Mouse (Mus musculus) spleen, embryonic (tissue): ENCODE measurements around the gene Chchd3.

Source experiments
- CTCF ChIA-PET: fragments of 350-600 bp; sonication (Branson Sonifier 250); formaldehyde crosslinking; loops from one replicate; lab custom pipeline; 2022; lab: Charles Lee

Chchd3 gene

DNA sequence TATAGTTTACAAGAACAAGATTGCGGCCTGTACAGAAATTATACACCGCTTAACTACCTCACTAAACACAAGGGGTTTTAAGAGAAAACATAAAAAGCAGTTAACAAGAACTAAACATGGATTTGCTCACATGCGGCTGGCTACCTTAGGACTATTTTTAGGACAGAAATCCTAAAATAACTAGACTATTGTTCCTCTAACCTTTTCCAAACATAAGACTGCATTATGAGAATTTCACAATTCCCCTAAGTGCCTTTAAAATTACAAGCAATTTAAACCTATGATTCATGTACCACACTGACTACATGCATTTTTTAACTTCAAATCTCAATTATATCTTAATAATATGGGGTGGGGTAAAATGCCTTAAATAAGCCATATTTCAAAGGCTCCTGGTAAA lies 123.3 kb downstream of the Chchd3 start:
- CTCF ChIA-PET: no interaction called here

DNA sequence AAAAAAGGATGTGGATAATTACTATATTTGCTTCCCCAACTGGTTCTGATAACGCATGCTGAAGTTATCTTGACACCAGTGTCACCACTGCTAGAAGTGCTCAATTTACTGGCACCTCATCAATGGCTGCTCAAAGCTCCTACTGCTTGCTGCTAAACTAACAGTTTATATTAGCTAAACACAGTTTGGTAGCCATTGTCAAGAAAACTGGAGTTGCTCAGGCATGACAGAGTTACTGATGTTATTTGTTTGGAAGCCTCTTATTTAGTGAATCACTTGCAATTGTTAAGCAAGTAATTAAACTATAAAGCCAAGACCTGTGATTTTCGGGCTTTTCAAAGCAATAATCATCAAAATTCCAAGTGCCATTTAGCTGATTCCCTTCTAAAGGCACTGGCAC lies 123.7 kb downstream of the Chchd3 start:
- CTCF ChIA-PET: no interaction called here

DNA sequence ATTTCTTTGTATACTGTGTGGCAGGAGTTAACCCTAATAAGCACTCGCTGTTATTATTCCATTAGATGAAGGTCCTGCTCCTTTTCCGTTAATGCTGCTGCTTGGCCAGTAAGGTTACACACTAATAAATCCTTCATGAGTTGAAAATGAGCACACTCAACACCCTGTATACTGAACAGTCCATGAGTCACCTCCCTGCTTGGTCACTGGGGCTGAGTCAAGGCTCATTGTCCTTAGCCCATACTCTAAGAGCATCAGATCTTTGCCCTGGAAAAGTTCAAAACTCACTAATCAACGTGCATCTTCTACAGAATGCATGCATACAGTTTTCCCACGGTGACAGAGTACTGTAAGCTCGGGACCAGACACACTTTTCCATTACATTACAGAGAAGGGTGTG lies 124.5 kb downstream of the Chchd3 start:
- CTCF ChIA-PET: no interaction called here

DNA sequence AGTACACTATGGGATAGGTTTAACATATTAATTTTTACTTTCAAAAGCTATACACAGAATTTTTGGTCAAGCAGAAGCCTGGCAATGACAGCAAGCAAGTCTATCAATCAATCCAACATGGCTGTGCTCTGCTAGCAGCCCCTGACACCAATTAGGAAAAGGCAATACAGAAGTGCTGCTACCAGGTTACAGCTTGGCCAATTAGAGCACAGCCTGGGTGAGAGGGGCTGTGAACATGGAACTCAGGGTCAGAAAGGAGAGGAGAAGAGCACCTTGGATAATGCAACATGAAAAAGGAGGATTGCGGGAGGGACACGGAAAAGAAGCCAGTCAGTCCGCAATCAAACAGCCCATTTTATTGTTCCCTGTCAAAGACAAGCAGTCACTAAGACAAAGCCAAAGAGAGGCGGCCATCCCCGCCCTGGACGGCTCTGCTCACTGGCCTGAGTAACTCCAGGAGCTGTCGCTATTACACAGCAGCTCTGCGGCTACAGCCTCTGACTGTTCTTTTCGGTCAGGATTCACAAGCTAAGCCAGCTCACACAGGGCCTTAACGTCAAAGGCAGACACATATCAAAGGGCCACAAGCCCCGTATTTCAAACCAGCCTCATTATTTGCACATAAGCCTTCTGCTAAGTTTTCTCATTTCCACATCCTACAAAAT lies 128.8 kb downstream of the Chchd3 start:
- CTCF ChIA-PET: no interaction called here

DNA sequence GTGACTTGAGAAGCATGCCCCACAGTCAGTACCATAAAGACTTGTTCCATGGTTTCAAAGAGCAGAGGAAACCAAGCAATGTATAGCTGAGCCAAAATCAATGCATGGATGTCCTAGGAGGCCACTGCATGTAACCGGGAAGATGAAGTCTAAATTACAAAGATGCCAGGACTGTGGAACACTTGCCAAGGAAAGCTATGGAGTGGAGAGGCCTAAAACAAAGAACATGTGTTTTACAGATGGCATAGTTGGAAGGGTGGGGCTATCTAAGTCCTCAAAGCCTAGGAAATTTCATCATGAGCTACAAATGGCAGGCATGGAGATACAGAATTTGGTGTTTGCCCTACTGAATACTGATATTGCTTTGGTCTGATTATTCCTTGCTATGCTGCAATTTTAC lies 137.7 kb downstream of the Chchd3 start:
- CTCF ChIA-PET: interaction anchor here (0.6 kb wide), 1 partner anchor 208 kb away, joined by 3 read pairs; no protein-coding TSS in a partner anchor

DNA sequence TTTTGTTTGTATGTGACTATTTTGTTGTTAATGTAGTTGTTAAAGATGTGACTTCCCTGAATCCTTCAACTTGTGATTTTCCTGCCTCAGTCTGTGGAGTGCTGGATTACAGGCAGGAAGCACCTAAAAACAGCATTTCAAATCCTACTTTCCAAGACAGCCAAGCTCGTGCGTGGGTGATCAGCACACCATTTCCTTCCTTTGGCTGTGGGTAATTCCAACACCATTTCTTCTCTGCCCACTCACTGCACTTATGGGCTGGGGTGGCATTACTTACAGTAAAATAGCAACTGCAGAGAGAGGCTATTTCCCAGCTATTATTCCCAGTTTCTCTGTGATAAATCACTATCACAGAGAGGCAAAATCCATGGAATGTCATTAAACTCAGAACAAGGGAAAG lies 140.0 kb downstream of the Chchd3 start:
- CTCF ChIA-PET: no interaction called here

DNA sequence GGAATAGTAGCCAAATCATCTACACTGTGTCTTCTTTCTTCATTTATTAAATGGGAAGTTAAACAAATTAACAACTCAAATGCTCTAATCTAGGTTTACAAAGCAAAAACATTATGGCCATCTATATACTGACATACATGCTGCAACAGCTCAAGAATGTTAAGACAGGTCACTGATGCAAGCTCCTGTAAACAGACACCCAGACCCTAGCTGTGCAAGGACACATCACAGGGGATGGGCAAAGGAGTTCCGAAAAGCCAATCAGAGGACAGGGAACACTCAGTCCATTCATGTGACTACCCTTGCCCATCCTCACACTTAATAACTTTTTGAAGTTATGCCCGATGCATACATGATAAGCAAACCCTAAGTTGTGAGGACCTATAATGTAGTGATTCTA lies 149.4 kb downstream of the Chchd3 start:
- CTCF ChIA-PET: no interaction called here

DNA sequence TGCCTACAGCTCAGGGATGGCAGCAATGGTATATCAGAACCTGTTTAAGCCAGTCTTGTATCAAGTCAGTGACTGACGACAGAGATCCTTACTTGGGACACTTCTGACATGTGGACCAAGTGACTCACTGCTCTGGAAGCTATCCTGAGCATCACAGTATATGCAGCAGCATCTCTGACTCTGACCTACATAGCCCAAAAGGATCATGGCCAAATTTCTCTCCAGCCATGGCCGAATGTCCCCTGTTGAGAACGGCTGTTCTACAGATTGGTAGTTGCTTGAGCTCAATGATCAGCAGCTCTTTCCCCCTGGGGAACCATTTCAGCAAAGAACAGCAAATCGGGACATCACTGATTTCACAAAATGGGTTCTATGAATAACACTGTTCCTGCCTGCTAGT lies 161.0 kb downstream of the Chchd3 start:
- CTCF ChIA-PET: no interaction called here

DNA sequence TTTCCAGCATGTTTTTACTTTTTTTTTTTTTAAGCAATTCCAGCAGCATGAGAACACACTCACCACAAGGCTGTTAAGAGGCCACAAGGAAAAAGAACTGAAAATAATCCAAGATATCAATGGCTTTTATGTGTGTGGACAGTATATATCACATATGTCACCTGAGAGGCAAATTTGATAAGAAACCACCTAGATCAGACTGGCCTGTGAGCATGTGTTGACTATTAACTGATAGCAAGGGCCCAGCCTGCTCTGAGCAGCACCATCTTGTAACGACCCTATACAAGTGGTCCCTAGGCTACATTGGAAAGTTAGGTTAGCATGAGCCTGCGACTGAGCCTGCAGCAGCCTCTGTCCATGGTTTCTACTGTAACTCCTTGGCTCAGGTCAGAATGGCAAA lies 166.0 kb downstream of the Chchd3 start:
- CTCF ChIA-PET: interaction anchor here (0.7 kb wide), 1 partner anchor 155 kb away, joined by 4 read pairs; no protein-coding TSS in a partner anchor

DNA sequence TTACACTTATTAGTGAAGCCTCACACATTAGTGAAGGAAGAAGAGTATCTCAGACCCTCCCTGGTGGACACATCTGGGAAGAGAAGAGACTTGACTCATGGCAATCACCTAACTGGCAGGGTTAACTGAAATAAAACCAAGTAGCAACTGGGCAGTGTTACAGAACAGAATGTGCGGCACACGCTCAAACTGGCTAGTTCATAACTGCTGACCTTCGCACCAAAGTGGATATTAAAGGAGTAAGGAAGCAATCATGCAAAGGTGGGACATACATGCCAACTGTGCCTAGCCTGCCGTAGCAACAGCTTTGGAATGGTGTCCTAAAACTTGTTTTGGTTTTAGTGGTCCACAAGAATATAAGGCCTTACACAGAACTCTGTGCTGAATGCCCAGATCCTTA lies 169.3 kb downstream of the Chchd3 start:
- CTCF ChIA-PET: no interaction called here

DNA sequence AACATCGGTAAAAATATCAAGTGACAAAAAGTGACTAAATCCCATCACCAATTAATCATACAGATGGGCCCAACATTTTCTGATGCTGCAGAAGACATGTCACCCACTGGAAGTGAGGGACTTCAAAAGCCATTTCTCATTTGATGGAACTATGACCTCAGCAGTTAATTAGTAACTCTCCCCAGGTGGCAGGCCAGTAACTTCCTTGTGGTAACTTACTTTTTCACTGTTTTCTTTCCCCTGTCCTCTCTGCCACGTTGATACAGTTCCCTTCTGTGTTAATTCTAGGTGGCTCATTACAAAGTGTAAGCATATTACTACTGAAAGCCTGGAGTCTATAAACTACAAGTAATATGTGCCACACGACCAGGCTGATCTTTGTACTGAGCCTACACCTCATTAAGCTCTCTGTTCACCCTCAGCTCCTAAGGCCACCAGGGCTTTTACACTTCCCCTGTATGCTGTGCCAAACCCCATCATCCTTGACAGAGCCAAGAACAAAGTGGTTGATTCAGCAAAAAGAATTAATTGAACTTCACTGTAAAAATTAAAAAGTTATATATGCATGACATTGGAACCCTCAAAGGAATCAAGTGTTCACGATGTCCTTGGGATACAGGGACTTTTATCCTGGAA lies 171.0 kb downstream of the Chchd3 start:
- CTCF ChIA-PET: no interaction called here

DNA sequence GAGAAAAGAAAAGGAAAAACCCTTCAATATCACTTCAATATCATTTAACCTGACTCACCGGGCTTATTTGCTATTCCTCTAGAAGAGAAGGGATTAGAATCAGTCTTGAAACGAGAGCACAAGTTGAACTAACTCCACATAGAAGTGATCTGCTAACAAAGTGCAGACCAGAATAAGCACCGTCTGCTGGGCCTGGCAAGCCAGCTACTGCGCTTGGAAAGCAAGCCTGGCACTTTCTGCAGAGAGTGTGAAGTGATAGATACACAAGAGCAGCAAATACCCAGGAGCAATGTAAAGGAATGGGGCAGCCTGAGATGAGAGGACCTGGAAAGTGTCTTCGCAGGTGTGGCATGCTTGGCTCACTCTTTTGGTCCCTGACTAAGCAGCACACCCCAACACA lies 181.5 kb downstream of the Chchd3 start:
- CTCF ChIA-PET: no interaction called here

DNA sequence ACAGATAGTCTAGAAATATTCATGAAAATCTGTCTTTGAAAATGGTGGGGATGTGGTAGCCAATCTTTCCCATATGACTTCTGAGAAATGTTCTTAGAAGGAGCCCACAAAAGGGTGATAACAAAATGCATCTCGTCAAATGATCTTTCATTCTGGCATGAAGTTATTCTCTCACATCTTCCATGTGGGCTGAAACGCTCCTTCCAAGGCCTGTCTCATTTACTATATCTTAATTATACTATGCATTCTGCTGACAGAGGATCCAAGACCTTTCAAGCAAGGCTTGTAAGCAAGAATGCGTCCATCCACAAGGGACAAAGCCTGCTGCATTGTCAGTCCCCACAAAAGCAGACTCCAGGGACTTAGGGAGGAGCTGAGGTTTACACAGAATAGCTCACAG lies 185.9 kb downstream of the Chchd3 start:
- CTCF ChIA-PET: no interaction called here

DNA sequence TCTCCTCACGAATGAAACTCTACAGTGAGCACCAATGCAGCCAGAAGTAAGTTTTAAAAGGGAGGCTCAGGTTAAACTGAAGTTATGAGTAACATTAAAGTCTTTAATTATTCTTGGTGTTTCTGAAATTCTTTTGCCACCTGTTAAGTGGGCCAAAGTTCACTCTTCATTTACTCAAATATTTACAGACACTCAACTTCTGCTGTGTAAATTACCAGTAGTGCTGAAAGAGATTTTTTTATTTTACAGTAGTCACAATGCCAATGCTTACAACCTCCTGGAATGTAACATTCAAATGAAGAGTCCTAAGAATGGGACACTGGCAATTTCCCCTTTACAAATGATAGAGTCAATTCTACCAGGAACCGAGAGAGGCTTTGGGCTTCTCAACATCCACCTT lies 187.3 kb downstream of the Chchd3 start:
- CTCF ChIA-PET: no interaction called here

DNA sequence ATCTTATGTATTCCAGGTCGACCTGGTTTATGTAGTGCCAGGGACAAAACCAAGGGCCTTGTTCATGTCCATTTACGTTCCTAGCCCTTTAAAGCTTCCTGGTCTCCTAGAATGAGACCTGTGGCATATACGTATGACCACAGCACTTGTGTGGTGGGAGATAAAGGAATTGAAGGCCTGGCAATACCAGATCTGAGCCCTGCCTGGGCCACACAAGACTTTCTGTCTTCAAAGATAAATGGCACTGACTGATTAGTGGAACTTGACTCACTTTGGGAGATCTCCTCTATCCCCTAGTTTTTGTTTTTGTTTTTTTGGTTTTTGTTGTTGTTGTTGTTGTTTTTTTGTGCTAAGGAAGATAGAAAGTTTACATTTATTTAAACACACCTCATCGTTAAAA lies 209.1 kb downstream of the Chchd3 start:
- CTCF ChIA-PET: no interaction called here

DNA sequence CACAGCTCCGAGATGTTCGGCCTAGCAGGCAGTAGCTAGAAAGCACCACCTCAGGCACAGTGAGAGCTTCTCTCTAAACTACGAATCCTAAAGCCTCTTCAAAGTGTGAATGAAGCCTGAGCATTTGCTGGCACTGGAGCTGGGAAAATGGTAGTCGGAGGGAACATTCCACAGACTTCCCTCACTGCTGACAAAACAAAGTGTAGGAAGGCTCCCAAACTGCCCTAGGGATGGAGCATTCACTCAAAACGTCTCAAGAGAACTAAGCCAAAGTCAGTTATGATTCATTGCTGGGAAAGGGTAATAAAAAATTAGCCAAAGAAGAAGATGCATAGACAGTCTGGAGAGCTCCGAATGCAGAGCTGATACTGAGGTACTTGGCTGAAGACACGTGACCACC lies 211.1 kb downstream of the Chchd3 start:
- CTCF ChIA-PET: no interaction called here

DNA sequence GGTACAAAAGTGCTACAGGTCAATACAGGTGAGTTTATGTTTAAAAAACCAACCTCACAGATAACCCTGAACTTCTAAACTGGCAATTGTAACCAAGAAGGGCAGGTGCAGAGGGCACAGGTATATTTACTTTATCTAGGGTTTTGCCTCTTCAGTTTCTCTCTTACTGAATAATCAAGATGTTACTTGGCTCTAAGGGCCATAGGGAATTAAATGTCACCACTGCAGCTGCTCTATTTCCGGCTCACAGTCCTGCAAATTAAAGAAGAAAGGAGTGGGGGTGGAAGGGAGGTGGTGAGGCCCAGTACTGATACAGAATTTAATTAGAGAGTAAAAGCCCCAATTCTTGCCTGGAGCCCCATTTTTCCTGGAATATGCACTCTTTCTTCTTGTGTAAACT lies 214.6 kb downstream of the Chchd3 start:
- CTCF ChIA-PET: no interaction called here

DNA sequence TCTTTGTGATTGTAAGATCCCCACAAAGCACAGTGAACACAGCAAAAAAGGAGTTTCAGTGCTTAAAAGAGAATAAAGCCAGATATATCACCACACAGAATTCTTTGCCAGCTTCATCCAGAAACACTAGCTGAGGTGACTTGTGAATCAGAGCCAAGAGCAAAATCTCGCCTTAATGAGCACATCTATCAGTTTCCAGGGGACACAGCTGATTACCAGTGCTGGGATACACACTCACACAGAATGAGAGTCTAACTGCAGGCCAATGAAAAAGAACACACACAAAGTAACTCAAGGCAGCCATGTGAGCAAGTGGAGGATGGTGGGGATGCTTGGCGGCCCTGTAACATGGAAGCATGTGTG lies 222.1 kb downstream of the Chchd3 start:
- CTCF ChIA-PET: no interaction called here

DNA sequence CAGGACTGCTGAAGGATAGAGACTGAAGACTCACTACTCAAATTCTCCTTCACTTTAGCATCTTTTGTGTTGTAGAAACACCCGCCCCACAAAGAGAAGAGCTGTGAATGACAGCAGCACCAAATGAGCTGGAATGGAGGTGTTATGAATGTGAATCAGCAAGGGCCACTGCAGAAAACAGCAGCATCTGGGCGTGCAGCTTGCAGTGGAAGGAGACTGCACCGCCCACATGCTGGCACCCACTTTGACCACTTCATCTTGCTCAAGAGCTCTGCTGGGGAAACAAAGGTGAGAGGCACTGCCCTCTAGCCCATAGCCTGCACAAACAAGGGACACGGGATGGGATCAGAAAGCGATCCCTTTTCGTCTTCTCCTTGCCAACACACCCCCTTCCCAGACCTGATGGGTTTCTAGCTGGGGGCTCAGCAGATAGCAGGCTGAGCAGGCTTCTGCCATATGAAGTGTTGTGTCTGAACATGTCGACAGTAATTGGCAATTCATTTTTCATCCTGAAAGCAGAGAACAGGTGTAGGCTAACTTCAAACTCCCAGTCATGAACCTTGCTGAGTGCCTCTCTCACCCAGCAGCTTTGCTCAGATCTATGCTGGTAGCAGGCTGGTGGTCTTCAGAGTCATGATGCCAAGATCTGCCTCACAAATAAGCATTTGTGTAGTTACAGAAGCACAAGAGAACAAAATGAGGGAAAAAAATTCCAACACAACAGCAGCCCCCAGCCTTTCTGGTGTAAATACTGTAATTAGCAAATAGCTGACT lies 222.7 kb downstream of the Chchd3 start:
- CTCF ChIA-PET: no interaction called here

DNA sequence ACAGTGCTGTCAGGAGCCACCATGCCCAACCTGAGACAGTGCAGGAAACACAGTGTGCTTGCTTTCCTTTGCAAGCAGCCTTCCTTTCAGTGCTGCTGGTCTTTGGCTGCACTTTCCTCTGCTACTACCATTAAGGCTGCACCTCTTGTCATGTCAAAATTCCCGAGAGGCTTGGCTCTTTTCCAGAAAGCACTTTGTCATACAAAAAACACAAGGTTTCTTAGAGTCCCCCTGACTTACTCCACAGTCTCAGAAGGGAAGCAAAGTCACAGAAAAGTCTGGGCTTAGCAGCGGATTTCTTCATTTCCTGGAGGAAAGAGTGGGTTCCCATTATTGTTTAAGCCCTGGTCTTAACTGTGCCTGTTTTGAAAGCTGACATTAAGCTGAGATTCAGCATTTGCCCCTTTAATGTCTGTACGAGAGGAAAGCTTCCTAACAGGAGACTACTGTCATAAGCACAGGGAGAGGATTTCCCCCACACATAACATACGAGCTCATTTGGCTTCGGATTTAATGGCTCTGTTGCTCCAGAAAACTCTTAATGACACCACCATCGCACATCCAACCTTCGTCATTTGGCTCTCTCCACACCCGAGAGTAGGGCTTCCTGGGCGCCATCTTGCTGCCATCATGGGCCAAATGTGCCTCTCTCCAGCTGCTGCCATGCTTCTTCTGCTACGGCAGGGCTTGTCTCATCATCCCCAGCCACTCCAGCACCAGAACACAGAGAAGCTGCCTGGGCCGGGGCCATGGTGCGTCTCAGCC lies 236.0 kb downstream of the Chchd3 start:
- CTCF ChIA-PET: interaction anchor here (0.6 kb wide), 1 partner anchor 23 kb away, joined by 3 read pairs; no protein-coding TSS in a partner anchor

DNA sequence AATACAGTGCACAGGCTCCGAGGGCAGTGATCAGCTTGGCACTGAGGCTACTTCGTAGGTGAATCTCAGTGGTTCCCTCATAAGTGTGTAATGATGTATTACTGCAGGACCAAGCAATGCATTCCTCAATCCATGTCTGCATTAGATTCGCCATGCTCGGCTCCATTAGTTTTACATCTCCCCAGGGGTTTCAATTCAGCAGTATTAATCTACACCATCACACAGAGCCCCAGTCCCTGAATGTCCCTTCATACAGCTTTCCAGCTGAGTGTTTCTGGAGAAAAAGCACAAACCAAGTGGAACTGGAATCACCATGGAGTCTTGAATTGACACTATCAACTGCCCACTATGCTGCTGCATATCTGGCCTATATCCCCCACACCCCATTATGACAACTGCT lies 241.1 kb downstream of the Chchd3 start:
- CTCF ChIA-PET: no interaction called here

DNA sequence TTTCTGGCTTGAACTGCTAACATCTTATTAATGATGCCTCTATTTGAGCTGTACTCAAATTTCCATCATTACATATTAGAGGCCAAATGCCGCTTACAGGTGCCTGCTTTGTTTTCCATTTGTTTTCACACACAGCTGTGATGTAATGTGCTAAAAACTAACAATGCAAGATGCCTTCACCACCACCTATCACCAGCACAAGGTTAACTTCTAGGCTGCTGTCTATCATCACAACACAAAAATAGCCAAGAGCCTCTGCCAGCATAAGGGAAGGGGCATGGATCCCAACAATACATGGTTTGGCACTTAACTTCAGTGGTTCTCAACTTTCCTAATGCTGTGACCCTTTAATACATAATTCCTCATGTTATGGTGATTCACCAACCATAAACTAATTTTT lies 251.3 kb downstream of the Chchd3 start:
- CTCF ChIA-PET: no interaction called here
